Mouse (Mus musculus): ENCODE measurements around the gene Ckap5. TPM values are rescaled to one million over a fixed set of nuclear protein-coding genes. Genes with fewer than 3 reads are reported as not detected.
A peak's percentile ranks its signal among the peaks of the same experiment; 100 is the strongest.
"Not testable (repeated sequence)": the region's sequence is repeated elsewhere in the genome, so short reads cannot be mapped to it uniquely, and the experiment has no call there.

Gene Ckap5
- total RNA-seq (2021): 100 to 1,000 TPM; 112 to 120 TPM
- long read RNA-seq, experiment 1, full-length matches to known transcripts: 17 of 61 reads
- long read RNA-seq, experiment 1, partial matches to known transcripts: 39 of 61 reads
- long read RNA-seq, experiment 1, other reads (novel, unspliced or antisense): 5 of 61 reads
- long read RNA-seq, experiment 2, full-length matches to known transcripts: 30 of 83 reads
- long read RNA-seq, experiment 2, partial matches to known transcripts: 48 of 83 reads
- long read RNA-seq, experiment 2, other reads (novel, unspliced or antisense): 5 of 83 reads

DNA sequence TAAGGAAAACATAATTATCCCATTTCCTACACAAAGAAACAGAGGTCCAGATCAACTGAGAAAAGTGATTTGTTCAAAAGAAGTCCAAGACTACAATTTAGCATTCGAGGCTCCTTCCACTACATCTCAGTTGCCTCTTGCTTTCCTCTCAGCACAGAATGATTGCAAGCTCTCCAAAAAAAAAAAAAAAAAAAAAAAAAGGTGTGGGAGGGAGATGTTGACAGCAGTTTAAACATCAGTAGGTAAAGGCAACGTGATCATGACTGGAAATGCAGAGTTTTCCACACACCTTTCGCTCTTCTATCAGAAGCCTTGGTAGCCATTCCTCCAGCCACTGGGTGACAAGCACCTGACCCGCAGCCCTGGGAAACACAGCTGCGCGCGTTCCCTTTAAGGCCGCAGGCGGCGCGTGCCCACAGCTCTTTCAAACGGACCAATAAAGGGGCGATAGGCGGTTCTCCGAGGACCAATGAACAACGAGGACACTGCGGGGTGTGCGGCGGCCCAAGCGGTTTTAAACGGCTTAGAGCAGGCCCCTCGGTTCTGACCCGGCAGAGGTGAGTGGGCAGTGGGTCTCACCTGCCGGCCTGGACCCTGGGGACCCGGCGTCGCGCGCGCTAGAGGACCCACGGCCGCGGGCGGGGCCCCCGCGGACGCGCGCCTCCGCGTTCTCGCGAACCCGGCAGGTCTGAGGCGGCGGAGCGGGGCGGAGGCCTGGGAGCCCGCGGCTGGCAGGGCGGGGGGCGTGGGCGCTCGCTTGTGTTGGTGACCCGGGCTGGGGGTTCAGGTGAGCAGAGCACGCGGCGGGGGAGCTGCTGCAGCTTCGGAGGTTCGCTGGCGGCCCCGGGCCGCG, at the start of gene Ckap5:
Ckap5 (plus strand) TSS at position 469 of the 853 bp plus-strand sequence.
- DNase-seq (ENCODE audit: low spot score in 2 of 2): peak; percentile 90 to 95

DNA sequence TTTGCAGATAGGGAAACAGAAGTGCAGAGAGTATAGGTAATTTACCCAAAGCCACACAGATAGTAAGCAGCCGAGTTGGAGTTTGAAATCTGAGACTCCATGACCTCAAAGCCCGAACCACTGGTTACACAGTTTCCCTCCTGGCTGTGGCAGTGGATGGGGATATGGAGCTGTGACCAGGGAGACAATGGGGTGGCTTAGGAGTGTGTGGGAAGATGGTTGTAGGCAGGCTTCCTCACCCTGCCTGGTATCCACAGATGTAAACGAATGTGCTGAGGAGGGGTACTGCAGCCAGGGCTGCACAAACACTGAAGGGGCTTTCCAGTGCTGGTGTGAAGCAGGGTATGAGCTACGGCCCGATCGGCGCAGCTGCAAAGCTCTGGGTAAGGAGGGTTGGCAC, 49.7 kb upstream of the Ckap5 start:
- DNase-seq (ENCODE audit: low spot score in 2 of 2): no peak

DNA sequence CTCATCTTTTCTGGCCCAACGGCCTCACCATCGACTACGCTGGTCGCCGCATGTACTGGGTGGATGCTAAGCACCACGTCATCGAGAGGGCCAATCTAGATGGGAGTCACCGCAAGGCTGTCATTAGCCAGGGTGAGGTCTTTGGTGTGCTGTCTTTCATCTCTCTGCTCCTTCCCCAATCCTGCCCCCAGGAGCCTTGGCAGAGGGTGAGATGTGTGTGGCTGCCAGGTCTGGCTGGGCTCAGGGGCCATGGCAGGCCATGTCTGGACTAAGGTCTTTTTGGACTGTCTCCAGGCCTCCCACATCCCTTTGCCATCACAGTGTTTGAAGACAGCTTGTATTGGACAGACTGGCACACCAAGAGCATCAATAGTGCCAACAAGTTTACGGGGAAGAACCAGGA, 46.2 kb upstream of the Ckap5 start:
- DNase-seq (ENCODE audit: low spot score in 2 of 2): peak; percentile 26 to 48

DNA sequence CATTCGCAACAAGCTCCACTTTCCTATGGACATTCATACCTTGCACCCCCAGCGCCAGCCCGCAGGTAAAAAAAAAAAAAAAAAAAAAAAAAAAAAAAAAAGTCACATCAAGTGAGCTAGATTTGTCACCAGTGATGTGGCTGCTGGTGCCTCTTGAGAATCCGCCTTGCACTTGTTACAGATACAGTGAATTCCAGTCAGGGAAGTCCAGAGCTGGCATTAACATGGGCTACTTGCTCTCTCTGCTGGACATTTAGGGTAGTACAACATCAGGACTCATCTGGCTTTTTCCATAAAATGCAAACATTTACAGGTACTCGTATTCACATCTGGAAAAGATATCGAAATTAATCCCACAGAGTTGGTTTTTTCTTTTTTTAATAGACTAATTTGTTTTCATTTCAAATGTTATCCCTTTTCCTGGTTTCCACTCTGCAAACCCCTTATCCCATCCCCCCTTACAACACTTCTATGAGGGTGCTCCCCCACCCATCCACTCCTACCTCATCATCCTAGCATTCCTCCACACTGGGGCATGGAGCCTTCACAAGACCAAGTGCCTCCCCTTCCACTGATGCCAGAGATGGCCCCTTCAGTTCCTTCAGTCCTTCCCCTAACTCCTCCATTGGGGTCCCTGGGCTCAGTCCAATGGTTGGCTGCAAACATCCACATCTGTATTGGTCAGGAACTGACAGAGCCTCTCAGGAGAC, 45.6 kb upstream of the Ckap5 start:
- peak; percentile 30 to 87 for DNase-seq (ENCODE audit: low spot score in 2 of 2)

DNA sequence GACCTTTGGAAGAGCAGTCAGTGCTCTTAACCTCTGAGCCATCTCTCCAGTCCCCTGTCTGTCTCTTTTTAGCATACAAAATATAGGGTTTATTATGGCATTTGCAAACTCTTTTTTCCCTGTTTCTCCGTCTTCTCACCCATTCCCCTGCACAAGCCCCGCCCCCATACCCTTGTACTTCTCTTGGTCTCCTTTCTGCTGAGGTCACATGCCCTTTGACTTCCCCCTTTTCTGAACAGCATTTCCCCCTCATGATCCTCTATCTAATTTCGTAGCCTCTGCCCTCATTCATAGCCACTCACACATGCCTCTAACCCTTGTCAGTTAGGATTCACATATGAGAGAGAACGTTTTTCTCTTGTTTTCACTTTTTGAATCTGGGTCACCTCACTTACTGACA, 41.9 kb upstream of the Ckap5 start:
- DNase-seq (ENCODE audit: low spot score in 2 of 2): no peak

DNA sequence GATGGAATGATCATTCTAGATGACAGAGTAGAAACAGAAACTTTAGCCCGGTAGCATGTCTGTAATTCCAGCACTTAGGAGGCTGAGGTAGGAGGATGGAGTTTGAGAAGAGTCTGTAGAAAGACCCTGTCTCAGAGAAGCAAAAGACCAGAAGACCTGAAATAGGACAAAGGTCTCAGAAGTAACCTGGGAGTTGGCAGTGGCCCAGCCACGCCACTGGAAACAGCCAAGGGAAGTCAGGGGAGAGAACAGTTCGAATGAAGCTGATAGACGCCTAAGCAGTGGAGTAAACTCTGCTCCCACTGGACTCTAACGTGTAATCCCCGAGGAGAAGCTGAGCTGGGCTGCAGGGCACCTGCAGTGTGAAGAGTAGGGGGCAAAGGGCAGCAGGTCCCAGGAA, 41.3 kb upstream of the Ckap5 start:
- no peak for DNase-seq (ENCODE audit: low spot score in 2 of 2)

DNA sequence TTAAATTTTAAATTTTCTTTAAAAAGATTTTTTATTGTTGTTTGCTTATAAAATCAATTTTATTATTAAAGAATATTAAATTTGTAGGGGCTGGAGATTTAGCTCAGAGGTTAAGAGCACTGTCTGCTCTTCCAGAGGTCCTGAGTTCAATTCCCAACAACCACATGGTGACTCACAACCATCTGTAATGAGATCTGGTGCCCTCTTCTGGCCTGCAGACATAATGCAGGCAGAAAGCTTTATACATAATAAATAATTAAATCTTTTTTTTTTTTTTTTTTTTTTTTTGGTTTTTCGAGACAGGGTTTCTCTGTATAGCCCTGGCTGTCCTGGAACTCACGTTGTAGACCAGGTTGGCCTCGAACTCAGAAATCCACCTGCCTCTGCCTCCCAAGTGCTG, 39.3 kb upstream of the Ckap5 start:
- DNase-seq (ENCODE audit: low spot score in 2 of 2): not testable (repeated sequence)

DNA sequence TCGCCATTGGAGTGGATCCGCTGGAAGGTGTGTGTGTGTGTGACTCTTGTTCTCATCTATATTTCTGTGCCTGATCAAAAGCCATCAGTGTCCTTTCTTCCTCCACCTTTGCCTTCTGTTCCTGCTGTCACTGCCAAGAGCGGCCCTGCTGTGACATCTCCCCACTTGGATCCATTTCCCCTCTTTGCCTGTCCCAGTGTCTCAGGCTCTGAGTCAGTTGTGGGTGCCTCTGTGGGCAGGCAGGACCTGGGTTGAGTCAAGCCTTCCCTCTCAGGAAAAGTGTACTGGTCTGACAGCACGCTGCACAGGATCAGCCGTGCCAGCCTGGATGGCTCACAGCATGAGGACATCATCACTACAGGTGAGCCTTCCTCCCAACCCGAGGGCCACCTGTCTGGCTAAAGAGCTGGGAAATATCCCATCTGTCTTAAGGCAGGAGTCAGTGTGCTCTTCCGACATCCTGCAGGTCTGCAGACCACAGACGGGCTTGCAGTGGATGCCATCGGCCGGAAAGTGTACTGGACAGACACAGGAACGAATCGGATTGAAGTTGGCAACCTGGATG, 34.4 kb upstream of the Ckap5 start:
- DNase-seq (ENCODE audit: low spot score in 2 of 2): no peak

DNA sequence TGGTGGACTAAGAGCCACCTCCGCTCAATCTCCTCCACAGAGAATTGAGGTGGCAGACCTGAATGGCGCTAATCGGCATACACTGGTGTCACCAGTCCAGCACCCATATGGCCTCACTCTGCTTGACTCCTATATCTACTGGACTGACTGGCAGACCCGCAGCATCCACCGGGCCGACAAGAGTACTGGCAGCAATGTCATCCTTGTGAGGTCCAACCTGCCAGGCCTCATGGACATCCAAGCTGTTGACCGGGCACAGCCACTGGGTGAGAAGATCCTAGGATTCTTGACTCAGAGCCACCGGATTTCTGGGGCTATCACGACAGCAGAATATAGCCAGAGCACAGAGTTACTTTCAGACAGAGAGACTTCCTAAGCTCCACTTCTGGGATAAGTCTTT, 32.6 kb upstream of the Ckap5 start:
- DNase-seq (ENCODE audit: low spot score in 2 of 2): no peak

DNA sequence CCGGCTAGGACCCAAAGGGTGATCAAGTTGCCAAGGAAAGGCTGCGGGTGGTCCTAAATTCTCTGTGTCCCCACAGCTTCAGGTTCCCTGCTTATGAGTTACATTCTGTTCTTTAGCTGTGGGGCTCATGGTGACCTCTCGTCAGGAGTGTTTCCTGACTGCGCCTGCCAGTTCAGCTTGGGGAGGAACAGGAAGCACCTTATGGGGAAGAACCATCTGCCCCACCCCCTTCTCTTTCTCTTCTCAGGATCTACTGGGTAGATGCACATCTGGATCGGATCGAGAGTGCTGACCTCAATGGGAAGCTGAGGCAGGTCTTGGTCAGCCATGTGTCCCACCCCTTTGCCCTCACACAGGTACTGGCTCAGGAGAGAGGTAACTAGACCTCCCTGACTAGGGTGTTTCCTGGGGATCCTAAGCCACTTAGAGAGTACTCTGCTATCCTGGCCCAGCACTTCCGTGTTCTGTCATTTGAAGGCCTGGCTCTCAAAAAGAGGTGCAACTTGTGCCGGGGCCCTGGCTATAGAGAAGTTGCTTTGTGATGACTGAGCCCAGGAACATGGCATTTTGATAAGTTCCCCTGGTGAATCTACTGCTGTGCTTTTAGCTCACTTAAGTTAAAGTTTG, 28.4 kb upstream of the Ckap5 start:
- no peak for DNase-seq (ENCODE audit: low spot score in 2 of 2)

DNA sequence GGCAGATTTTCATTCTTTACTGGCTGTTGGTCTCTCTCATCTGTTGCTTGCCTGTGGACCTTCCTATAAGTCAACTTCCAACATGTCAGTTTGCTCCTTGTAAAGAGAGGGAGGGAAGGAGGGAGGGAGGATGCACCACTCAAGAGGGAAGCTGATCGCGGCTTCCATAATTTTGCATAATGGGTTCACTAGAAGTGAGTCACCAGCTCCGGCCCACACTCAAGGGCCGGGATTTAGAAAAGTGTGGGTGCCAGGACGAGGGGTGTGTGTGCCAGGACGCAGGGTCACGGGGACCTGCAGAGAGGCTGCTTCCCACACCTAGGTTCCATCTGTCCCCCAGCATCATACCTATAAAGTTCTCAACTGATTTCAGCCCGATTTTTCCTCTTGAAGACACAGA, 18.5 kb upstream of the Ckap5 start:
- no peak for DNase-seq (ENCODE audit: low spot score in 2 of 2)

DNA sequence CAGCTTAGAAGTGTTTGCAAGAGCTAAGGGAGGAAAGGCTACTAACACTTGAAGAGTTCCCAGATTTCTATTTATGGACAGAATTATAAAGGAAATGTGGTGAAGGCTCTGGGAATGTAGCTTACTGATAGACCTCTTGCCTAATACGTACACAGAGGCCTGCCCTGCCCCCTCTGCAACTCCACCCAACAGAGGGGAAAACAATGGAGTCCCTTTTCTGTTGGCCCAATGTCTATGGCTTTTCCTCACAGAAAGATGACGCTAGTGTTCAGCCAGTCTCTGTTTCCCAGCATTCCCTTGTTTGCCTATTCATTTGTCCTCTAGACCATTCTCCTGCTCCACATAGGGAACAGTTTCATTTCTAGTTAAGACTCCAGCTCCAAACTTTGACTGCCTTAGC, 9.4 kb upstream of the Ckap5 start:
- no peak for DNase-seq (ENCODE audit: low spot score in 2 of 2)

DNA sequence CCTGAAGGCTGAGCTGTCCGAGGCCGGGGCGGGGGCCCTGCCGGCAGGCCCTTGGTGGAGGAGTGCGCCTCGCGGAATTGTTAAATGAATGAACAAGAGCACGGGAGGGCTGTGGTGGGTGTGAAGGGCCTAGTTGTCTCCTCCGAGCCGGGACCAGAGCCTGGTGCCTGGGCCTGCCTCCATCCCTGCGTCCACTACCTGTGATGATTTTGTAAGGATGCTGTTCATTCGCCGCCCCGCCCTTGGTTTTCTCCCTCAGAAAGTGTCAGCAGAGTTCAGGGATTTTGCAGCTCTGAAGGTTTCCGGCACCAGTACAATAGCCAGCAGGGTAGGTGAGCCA, 555 bp downstream of the Ckap5 start:
- peak in 1 of 2 experiments; percentile 22 for DNase-seq (ENCODE audit: low spot score in 2 of 2)

DNA sequence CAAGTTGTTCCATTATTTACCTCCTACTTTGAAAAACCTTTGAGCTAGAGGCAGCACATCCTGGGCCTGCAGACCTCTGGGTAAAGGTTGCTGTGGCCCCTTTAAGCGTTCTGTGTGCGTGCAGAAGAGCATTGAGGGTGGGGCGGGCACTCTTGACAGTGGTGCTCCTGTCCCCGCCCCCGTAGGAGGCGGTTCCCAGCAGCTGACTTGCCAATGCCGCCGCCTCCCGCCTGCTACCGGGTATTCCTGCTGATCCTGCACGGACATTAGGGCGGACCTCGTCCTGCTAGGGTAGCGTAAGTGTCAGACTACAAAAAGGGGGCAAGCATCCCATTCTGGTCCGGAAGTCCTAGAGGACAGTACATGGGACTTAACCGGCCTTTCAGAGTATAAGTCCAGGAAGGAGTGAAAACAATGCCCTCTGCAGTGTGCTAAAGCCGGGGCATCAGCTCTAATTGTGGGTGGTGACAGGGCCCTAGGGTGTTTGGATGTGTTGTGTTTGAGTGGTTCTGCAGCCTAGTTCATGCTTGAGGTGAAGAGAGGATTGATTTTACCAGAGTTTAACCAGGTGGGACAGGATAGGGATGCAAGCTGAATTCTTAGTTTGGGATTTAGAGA, 11.1 kb downstream of the Ckap5 start:
- peak; percentile 21 to 67 for DNase-seq (ENCODE audit: low spot score in 2 of 2)

DNA sequence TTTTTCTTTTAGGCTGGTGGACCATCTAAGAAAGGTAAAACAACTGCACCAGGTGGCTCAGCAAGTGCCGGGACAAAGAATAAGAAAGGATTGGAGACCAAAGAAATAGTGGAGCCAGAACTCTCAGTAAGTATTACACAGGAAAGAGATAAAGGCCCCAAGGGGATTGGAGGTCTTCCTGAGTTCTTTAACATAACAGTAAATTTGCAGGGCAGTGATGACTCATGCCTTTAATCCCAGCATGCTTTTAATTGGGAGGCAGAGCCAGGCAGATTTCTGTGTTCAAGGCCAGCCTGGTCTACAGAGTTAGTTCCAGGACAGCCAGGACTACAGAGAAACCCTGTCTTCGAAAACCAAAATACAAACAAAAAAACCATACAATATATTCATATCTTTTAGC, 41.6 kb downstream of the Ckap5 start:
- DNase-seq (ENCODE audit: low spot score in 2 of 2): no peak

DNA sequence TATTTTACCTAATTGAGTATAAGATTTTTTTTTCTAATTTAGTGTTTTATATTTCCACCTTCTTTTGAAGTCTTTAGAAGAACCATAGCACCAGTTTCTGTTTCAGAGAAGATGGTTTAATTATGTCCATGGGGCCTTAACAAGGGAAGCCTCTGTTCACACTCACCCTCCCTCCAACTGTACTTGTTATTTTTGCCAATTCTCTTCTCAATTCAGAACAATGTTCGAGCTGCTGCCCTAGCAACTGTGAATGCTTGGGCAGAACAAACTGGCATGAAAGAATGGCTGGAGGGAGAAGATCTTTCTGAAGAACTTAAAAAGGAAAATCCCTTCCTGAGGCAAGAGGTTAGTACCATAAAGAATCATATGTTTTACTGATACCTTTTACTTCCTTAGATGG, 54.3 kb downstream of the Ckap5 start:
- peak; percentile 2 to 55 for DNase-seq (ENCODE audit: low spot score in 2 of 2)

DNA sequence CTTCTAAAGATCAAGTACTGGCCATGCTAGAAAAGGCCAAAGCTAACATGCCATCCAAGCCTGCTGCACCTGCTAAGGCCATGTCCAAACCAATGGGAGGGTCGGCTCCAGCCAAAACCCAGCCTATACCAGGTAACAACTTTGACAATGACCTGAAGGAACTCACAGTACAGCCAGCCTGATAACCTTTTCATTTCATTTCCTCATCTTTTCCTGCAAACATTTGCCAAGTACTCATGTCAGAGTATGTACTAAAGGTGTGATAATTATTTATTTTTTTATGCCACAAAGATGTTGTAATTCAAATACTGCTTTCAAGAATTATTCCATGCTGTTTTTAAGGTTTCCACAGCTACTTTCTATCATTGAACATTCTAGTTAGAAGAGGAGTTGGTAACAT, 59.7 kb downstream of the Ckap5 start:
- no peak for DNase-seq (ENCODE audit: low spot score in 2 of 2)

DNA sequence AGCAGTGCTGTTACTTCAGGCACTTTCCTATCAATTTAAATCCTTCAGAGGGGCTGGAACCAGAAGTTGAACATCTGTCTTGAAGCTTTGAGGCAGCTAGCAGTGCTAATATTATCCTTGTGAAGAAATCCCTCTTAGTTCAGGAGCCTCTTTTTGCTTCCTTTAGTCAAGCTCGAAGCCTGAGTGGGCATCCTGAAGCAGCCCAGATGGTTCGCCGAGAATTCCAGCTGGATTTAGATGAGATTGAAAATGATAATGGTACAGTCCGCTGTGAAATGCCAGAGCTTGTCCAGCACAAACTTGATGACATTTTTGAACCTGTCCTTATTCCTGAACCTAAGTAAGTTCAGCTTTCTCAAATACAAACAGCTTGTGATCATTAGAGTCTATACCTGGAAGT, 73.9 kb downstream of the Ckap5 start:
- no peak for DNase-seq (ENCODE audit: low spot score in 2 of 2)

DNA sequence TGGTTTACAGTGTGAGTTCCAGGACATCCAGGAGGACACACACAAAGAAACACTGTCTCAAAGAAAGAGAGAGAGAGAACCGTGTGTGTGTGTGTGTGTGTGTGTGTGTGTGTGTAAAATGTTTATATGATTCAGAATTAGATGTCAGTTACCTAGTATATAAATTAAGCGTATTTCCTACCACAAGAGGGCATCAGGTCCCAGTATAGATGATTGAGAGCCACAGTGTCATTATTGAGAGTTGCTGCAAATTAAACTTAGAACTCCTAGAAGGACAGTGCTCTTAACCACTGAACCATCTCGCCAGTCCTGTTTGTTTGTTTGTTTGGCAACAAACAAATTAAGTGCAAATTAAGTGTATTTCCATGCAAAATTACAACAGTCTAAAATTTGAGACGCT, 75.8 kb downstream of the Ckap5 start:
- DNase-seq (ENCODE audit: low spot score in 2 of 2): no peak

DNA sequence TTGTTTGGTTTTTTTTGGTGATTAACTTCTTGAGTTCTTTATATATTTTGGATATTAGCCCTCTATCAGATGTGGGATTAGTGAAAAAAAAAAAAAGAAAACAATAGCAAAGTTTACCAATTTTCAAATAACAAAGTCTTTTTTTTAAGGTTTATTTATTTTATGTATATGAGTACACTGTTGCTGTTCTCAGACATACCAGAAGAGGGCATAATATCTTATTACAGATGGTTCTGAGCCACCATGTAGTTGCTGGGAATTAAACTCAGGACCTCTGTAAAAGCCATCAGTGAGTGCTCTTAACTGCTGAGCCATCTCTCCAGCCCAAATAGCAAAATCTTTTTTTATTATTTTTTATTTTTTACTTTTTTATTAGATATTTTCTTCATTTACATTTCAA, 82.8 kb downstream of the Ckap5 start:
- not testable (repeated sequence) for DNase-seq (ENCODE audit: low spot score in 2 of 2)

DNA sequence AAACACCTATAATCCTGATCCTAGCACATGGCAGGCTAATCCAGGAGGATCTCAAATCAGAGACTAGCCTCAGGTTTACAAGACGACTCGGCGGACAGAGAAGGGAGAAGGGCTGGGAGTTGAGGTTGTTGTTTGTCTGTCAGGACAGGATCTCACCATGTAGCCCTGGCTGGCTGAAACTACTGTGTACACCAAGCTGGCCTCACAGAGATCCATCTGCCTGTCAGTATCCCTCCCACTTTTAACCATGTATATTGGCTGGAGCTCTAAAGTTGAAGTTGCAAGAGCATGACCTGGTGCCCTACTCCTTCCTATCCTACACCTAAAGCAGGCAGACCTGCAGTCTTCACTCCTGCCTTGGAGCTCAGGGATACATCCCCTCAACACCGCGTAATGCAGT, 95.8 kb downstream of the Ckap5 start:
- DNase-seq (ENCODE audit: low spot score in 2 of 2): no peak
